Mouse (Mus musculus): Measurements from ENCODE around the gene Olfr1303. TPM values are rescaled to one million over a fixed set of nuclear protein-coding genes. Genes with fewer than 3 reads are reported as not detected.

Olfr1303 gene
- total and polyA plus RNA-seq, 3 experiments, result not detected

Other genes with a start within 250 kb of the Olfr1303 start
- gene Olfr1297, start 193.8 kb downstream of the Olfr1303 start, total RNA-seq (2012; rRNA removed), result not detected in 2 replicates
- not detected in 2 replicates for gene Olfr1297, start 193.8 kb downstream of the Olfr1303 start, total RNA-seq (2014; rRNA removed)
- not detected in 2 replicates for gene Olfr1297, start 193.8 kb downstream of the Olfr1303 start, polyA plus RNA-seq (2012; ENCODE audit: insufficient read length, low read depth)
- gene Olfr1298, start 171.1 kb downstream of the Olfr1303 start, total RNA-seq (2012; rRNA removed), result not detected in 2 replicates
- not detected in 2 replicates for gene Olfr1298, start 171.1 kb downstream of the Olfr1303 start, total RNA-seq (2014; rRNA removed)
- not detected in 2 replicates for gene Olfr1298, start 171.1 kb downstream of the Olfr1303 start, polyA plus RNA-seq (2012; ENCODE audit: insufficient read length, low read depth)
- not detected in 2 replicates for gene Olfr1299, start 158.9 kb downstream of the Olfr1303 start, total RNA-seq (2012; rRNA removed)
- gene Olfr1299, start 158.9 kb downstream of the Olfr1303 start, total RNA-seq (2014; rRNA removed), result not detected in 2 replicates
- gene Olfr1299, start 158.9 kb downstream of the Olfr1303 start, polyA plus RNA-seq (2012; ENCODE audit: insufficient read length, low read depth), result not detected in 2 replicates
- not detected in 2 replicates for gene Olfr1301, start 69.3 kb downstream of the Olfr1303 start, total RNA-seq (2012; rRNA removed)
- gene Olfr1301, start 69.3 kb downstream of the Olfr1303 start, total RNA-seq (2014; rRNA removed), result not detected in 2 replicates
- gene Olfr1301, start 69.3 kb downstream of the Olfr1303 start, polyA plus RNA-seq (2012; ENCODE audit: insufficient read length, low read depth), result not detected in 2 replicates
- not detected in 2 replicates for gene Olfr1302, start 42.9 kb downstream of the Olfr1303 start, total RNA-seq (2012; rRNA removed)
- not detected in 2 replicates for gene Olfr1302, start 42.9 kb downstream of the Olfr1303 start, total RNA-seq (2014; rRNA removed)
- not detected in 2 replicates for gene Olfr1302, start 42.9 kb downstream of the Olfr1303 start, polyA plus RNA-seq (2012; ENCODE audit: insufficient read length, low read depth)
- not detected in 2 replicates for gene Olfr1305, start 56.8 kb upstream of the Olfr1303 start, total RNA-seq (2012; rRNA removed)
- not detected in 2 replicates for gene Olfr1305, start 56.8 kb upstream of the Olfr1303 start, total RNA-seq (2014; rRNA removed)
- not detected in 2 replicates for gene Olfr1305, start 56.8 kb upstream of the Olfr1303 start, polyA plus RNA-seq (2012; ENCODE audit: insufficient read length, low read depth)
- gene Olfr1306, start 95.9 kb upstream of the Olfr1303 start, total RNA-seq (2012; rRNA removed), result not detected in 2 replicates
- not detected in 2 replicates for gene Olfr1306, start 95.9 kb upstream of the Olfr1303 start, total RNA-seq (2014; rRNA removed)
- gene Olfr1306, start 95.9 kb upstream of the Olfr1303 start, polyA plus RNA-seq (2012; ENCODE audit: insufficient read length, low read depth), result not detected in 2 replicates
- not detected in 2 replicates for gene Olfr1307, start 129.1 kb upstream of the Olfr1303 start, total RNA-seq (2012; rRNA removed)
- gene Olfr1307, start 129.1 kb upstream of the Olfr1303 start, total RNA-seq (2014; rRNA removed), result not detected in 2 replicates
- gene Olfr1307, start 129.1 kb upstream of the Olfr1303 start, polyA plus RNA-seq (2012; ENCODE audit: insufficient read length, low read depth), result not detected in 2 replicates
- gene Olfr1308, start 144.6 kb upstream of the Olfr1303 start, total RNA-seq (2012; rRNA removed), result not detected in 2 replicates
- gene Olfr1308, start 144.6 kb upstream of the Olfr1303 start, total RNA-seq (2014; rRNA removed), result not detected in 2 replicates
- gene Olfr1308, start 144.6 kb upstream of the Olfr1303 start, polyA plus RNA-seq (2012; ENCODE audit: insufficient read length, low read depth), result not detected in 2 replicates
- not detected in 2 replicates for gene Olfr1309, start 169.9 kb upstream of the Olfr1303 start, total RNA-seq (2012; rRNA removed)
- not detected in 2 replicates for gene Olfr1309, start 169.9 kb upstream of the Olfr1303 start, total RNA-seq (2014; rRNA removed)
- gene Olfr1309, start 169.9 kb upstream of the Olfr1303 start, polyA plus RNA-seq (2012; ENCODE audit: insufficient read length, low read depth), result not detected in 2 replicates
- not detected in 2 replicates for gene Olfr1310, start 192.4 kb upstream of the Olfr1303 start, total RNA-seq (2012; rRNA removed)
- gene Olfr1310, start 192.4 kb upstream of the Olfr1303 start, total RNA-seq (2014; rRNA removed), result not detected in 2 replicates
- not detected in 2 replicates for gene Olfr1310, start 192.4 kb upstream of the Olfr1303 start, polyA plus RNA-seq (2012; ENCODE audit: insufficient read length, low read depth)
- gene Olfr1311, start 204.1 kb upstream of the Olfr1303 start, total RNA-seq (2012; rRNA removed), result not detected in 2 replicates
- gene Olfr1311, start 204.1 kb upstream of the Olfr1303 start, total RNA-seq (2014; rRNA removed), result not detected in 2 replicates
- gene Olfr1311, start 204.1 kb upstream of the Olfr1303 start, polyA plus RNA-seq (2012; ENCODE audit: insufficient read length, low read depth), result not detected in 2 replicates
- gene Olfr1312, start 229.9 kb upstream of the Olfr1303 start, total RNA-seq (2012; rRNA removed), result not detected in 2 replicates
- not detected in 2 replicates for gene Olfr1312, start 229.9 kb upstream of the Olfr1303 start, total RNA-seq (2014; rRNA removed)
- gene Olfr1312, start 229.9 kb upstream of the Olfr1303 start, polyA plus RNA-seq (2012; ENCODE audit: insufficient read length, low read depth), result not detected in 2 replicates